In the genomic region with DNA sequence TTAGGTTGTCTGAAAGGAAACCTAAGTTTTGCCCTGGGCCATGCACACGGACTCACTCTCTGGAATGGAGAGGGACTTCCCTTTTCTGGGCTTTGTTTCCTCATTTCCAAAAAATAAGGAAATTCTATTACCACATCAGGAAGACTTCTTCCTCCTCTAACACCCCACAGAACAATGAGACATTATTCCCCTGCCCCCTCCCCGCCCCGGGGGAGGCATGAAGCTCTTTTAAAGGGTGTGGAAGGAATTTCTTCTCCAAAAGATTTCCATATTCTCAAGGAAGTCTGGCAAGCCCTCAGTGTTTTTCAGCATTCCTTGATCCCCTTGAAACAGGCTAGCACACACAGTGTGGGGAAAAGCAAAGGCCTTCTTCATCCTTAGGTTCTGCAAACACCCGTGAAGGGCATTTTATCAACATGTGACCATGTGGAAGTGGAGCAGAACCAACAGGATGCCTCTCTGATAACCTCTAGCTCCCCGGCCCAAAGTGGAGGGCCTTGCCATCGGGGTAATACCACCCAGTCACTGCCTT, we compare ENCODE assay signal across 8 mouse cellular contexts.
DNase-seq lines count a peak whose midpoint lies in the region; ATAC-seq and TF ChIP-seq lines count a peak whose summit lies in the region.

No protein-coding gene starts in this region.

- ATAC-seq in liver, embryonic 16.5 days (ENCODE audit: low read depth), result peak; percentile 28; the same call in 1 of the 2 replicates
- no peak for ATAC-seq in inflammation-experienced regulatory T-cells, adult 6 months

- intact Hi-C loops in heart, postnatal 14 days (cut with DNase I), result loop anchor here (5.0 to 10.0 kb wide), 4 partner anchors 259 to 537 kb away; partner anchors contain the start of gene 4933402D24Rik

- DNase-seq in ES-E14 (ENCODE audit: low read depth, low spot score), result no peak
- peak; percentile 58 to 63 for DNase-seq in heart, postnatal 14 days
- no peak for DNase-seq in retina, embryonic 14.5 days (ENCODE audit: low spot score)
- DNase-seq in layer of hippocampus, postnatal 10 days (ENCODE audit: low spot score in 2 of 2), result no peak
- no peak for DNase-seq in right cerebral cortex, postnatal 4 days

- TF ChIP-seq CTCF in bone marrow, adult 2 months (IDR thresholded peaks at IDR 0.05; ENCODE audit: control insufficient read depth, insufficient read depth, low read length), result no peak

- no peaks in the 10 kb centered on the region for H3K27me3 ChIP-seq in liver, embryonic 16.5 days (ENCODE audit: control insufficient read depth, insufficient read depth, low read depth, low read length)

- peak overlapping the region; percentile 63; the same call in 1 of the 2 replicates for H3K27ac ChIP-seq in ES-E14 (ENCODE audit: insufficient read depth, low read depth, low read length, poor library complexity, severe bottlenecking)
- peak overlapping the region; percentile 61 for H3K27ac ChIP-seq in bone marrow, adult 2 months (ENCODE audit: control insufficient read depth, insufficient read depth, low read depth, low read length, poor library complexity)
- no peak overlapping the region for H3K27ac ChIP-seq in liver, embryonic 16.5 days (ENCODE audit: low read length)

- 13% methylated on average over 6 of the region's 6 CpGs for WGBS in bone marrow, adult 2 months
- WGBS in liver, embryonic 16.5 days (ENCODE audit: insufficient replicate concordance), result 13% methylated on average over 6 of the region's 6 CpGs

- peaks cover 9 to 20% of the 10 kb centered on the region in 2 experiments for H3K4me1 ChIP-seq in ES-E14 (ENCODE audit: control insufficient read depth in 2 of 2, insufficient read depth in 2 of 2, low read length in 2 of 2, poor library complexity in 1 of 2)
- peaks cover 1% of the 10 kb centered on the region; the same call in 1 of the 2 replicates for H3K4me1 ChIP-seq in bone marrow, adult 2 months (ENCODE audit: control insufficient read depth, insufficient read depth, low read length)
- no peaks in the 10 kb centered on the region for H3K4me1 ChIP-seq in liver, embryonic 16.5 days (ENCODE audit: control insufficient read depth, low read depth, low read length)

- in situ Hi-C loops in ES-E14 (cut with MboI; ENCODE audit: low sequenced_read_pairs in 2 of 2, unreplicated experiment in 2 of 2), result no loop called here

- H3K36me3 ChIP-seq in ES-E14 (ENCODE audit: control insufficient read depth, insufficient read depth, low read length, poor library complexity, severe bottlenecking), result no peaks in the 10 kb centered on the region
- H3K36me3 ChIP-seq in liver, embryonic 16.5 days (ENCODE audit: control insufficient read depth, insufficient read depth), result no peaks in the 10 kb centered on the region

- no peak overlapping the region for H3K4me2 ChIP-seq in liver, embryonic 16.5 days (ENCODE audit: low read depth, low read length)

- H3K9me3 ChIP-seq in ES-E14 (ENCODE audit: control insufficient read depth, insufficient read depth, low read depth, low read length), result no peaks in the 10 kb centered on the region
- H3K9me3 ChIP-seq in liver, embryonic 16.5 days (replicated peaks; ENCODE audit: control insufficient read depth, low read length), result no peaks in the 10 kb centered on the region

- H3K4me3 ChIP-seq in ES-E14 (ENCODE audit: insufficient read depth in 1 of 2, low read depth in 1 of 2, low read length in 2 of 2, poor library complexity in 1 of 2, severe bottlenecking in 1 of 2), result no peak overlapping the region
- no peak overlapping the region for H3K4me3 ChIP-seq in bone marrow, adult 2 months (replicated peaks; ENCODE audit: control insufficient read depth, low read depth, low read length)
- no peak overlapping the region for H3K4me3 ChIP-seq in liver, embryonic 16.5 days (ENCODE audit: low read depth, low read length)

- no peak for TF ChIP-seq POLR2A in bone marrow, adult 2 months (IDR thresholded peaks at IDR 0.05; ENCODE audit: borderline replicate concordance, control insufficient read depth, low read depth, low read length)

- H3K9ac ChIP-seq in ES-E14 (ENCODE audit: insufficient read depth, low read depth, low read length, poor library complexity, severe bottlenecking), result no peak overlapping the region
- H3K9ac ChIP-seq in liver, embryonic 16.5 days (ENCODE audit: low read depth, low read length), result no peak overlapping the region

TF ChIP-seq in ES-E14, 5 proteins besides CTCF, POLR2A, EP300 and RAD21:
- TF ChIP-seq MAFK (IDR thresholded peaks at IDR 0.05; ENCODE audit: insufficient read depth, low read depth, low read length), result no peak
- TF ChIP-seq CHD2 (IDR thresholded peaks at IDR 0.05; ENCODE audit: low read depth, low read length), result no peak
- TF ChIP-seq HCFC1 (IDR thresholded peaks at IDR 0.05; ENCODE audit: borderline replicate concordance, insufficient read depth, low read length), result no peak
- no peak for TF ChIP-seq ZNF384 (IDR thresholded peaks at IDR 0.05; ENCODE audit: low read depth, low read length)
- TF ChIP-seq ZC3H11A (IDR thresholded peaks at IDR 0.05; ENCODE audit: borderline replicate concordance, low read depth, low read length), result no peak

Comparison
In these comparisons a context has a peak if more than half of its experiments do, and no peak if none do; other contexts are left out.
1. DNase-seq: peak in heart, postnatal 14 days (2 of 2); none in ES-E14 (single experiment), retina, embryonic 14.5 days (single experiment), layer of hippocampus, postnatal 10 days (0 of 2) and right cerebral cortex, postnatal 4 days (single experiment).